Mouse (Mus musculus) stomach, postnatal 0 days (tissue): ENCODE results near the gene Cand2.

Source experiments
- CTCF ChIP-seq: IDR thresholded peaks from 2 replicates; pipeline ENCODE4 v1.5.1; 2016; ENCODE audit warnings: antibody characterized with exemption, low read depth, mild to moderate bottlenecking, moderate library complexity
- EP300 ChIP-seq: optimal IDR thresholded peaks from 2 replicates; pipeline ENCODE3; 2016; ENCODE audit warnings: antibody characterized with exemption

DNA sequence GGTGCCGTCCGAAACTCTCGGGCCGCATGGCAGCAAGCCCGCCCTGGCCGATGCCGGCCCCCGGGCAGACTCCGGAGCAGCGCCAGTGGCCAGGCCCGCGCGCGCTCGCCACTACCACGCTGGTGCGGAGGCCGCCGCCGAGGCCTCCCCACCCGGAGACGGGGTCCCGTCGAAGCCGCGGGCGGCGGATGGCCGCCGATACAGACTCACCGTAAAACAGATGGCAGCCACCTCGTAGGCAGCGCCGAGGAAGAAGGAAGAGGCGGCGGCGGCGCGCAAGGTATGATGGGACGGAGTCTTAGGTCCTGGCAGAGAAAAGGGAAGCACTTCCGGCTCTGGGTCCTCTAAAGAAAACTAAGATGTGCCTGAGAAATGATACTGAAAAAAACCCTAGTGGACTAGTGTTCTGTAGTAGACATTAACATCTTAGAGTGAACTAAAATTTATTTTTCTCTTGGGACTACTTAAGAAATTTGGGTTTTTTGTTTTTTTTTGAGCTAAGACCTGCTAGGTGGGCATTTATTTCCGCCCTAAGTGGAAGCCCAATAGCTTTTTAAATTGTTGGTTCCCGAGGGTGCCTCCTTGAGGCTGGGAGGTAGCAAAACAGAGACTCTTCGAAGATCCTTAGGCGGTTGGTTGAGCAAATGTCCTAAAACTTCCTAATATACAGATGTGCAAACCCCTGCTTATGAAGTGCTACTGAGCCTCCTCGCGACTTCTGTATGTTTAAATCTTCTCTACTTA, 34.3 kb downstream of the Cand2 start, which contains the start of gene Rpl32:
- peak; percentile 73 for TF ChIP-seq CTCF
- TF ChIP-seq EP300 = peak; percentile 99
